Mouse (Mus musculus) c-Kit-positive CD71-positive TER-119-negative erythroid progenitor cells, embryonic 14.5 days (primary cell): ENCODE data around the gene Acbd6.

ENCODE experiments used
- DNase-seq: peaks from one replicate; pipeline ENCODE4 v3.0.0-alpha.2; 2013; ENCODE audit warnings: low read depth

Gene Acbd6

GRCm38 (mm10) chr1:155560678-155561077, 2.8 kb downstream of the Acbd6 start:
- no peak for DNase-seq

- DNase-seq = no peak
Measured at GRCm38 (mm10) chr1:155562206-155562605, 4.3 kb downstream of the Acbd6 start.

- DNase-seq = no peak
Measured at GRCm38 (mm10) chr1:155564741-155565140, 6.8 kb downstream of the Acbd6 start.

GRCm38 (mm10) chr1:155568133-155568532, 10.2 kb downstream of the Acbd6 start:
- no peak for DNase-seq

GRCm38 (mm10) chr1:155569340-155569739, 11.4 kb downstream of the Acbd6 start:
- DNase-seq = no peak

- no peak for DNase-seq
Measured at GRCm38 (mm10) chr1:155574966-155575673, 17.2 kb downstream of the Acbd6 start.

- DNase-seq = peak; percentile 77
Measured at GRCm38 (mm10) chr1:155576432-155576831, 18.5 kb downstream of the Acbd6 start.

GRCm38 (mm10) chr1:155577316-155577715, 19.4 kb downstream of the Acbd6 start:
- no peak for DNase-seq

GRCm38 (mm10) chr1:155587961-155588360, 30.0 kb downstream of the Acbd6 start:
- no peak for DNase-seq

GRCm38 (mm10) chr1:155594141-155594540, 36.2 kb downstream of the Acbd6 start:
- no peak for DNase-seq

GRCm38 (mm10) chr1:155596576-155596975, 38.7 kb downstream of the Acbd6 start:
- DNase-seq = no peak

GRCm38 (mm10) chr1:155604706-155605105, 46.8 kb downstream of the Acbd6 start:
- no peak for DNase-seq

GRCm38 (mm10) chr1:155605391-155606155, 47.7 kb downstream of the Acbd6 start:
- DNase-seq = no peak

GRCm38 (mm10) chr1:155606156-155606531, 48.2 kb downstream of the Acbd6 start:
- DNase-seq = no peak

GRCm38 (mm10) chr1:155608524-155608923, 50.6 kb downstream of the Acbd6 start:
- DNase-seq = no peak

- DNase-seq = no peak
Measured at GRCm38 (mm10) chr1:155614426-155614825, 56.5 kb downstream of the Acbd6 start.

GRCm38 (mm10) chr1:155621075-155621474, 63.2 kb downstream of the Acbd6 start:
- no peak for DNase-seq

GRCm38 (mm10) chr1:155623192-155623591, 65.3 kb downstream of the Acbd6 start:
- no peak for DNase-seq

GRCm38 (mm10) chr1:155627746-155628145, 69.8 kb downstream of the Acbd6 start:
- no peak for DNase-seq

- no peak for DNase-seq
Measured at GRCm38 (mm10) chr1:155636648-155637047, 78.7 kb downstream of the Acbd6 start.

GRCm38 (mm10) chr1:155645816-155646215, 87.9 kb downstream of the Acbd6 start:
- no peak for DNase-seq

- DNase-seq = no peak
Measured at GRCm38 (mm10) chr1:155646345-155647307, 88.7 kb downstream of the Acbd6 start.
